Mouse (Mus musculus) MEL (cell line): ENCODE measurements at regions not wholly inside any gene's neighbourhood (a gene's known extent, or its start where the extent isn't known, plus 50 kb on each side); places are given as distances from the start of the nearest gene placed in this dataset.

ENCODE experiments used
- DNase-seq: peaks from one replicate; pipeline ENCODE4 v3.0.0; 2011; ENCODE audit warnings: low read depth, low spot score
- H3K27ac ChIP-seq: 2 replicates; pipeline ENCODE4 v1.5.1; 2012; ENCODE audit warnings: low read depth, mild to moderate bottlenecking, control low read depth, low read length, moderate library complexity; ENCODE audit not compliant: control insufficient read depth
- H3K27me3 ChIP-seq, 2 experiments: fragments of 150-350 bp in 1 of 2; sonication (generic) in 1 of 2; 2 replicates each; pipeline ENCODE4 v1.6.1; 2012; ENCODE audit warnings: low read length in 2 of 2, mild to moderate bottlenecking in 2 of 2, improper control_type of control experiment in 1 of 2, moderate library complexity in 1 of 2; ENCODE audit not compliant: insufficient read depth in 2 of 2, control insufficient read depth in 1 of 2
- H3K36me3 ChIP-seq, 2 experiments: 2 replicates each; pipeline ENCODE4 v1.6.1; 2012 to 2014; ENCODE audit warnings: low read length in 2 of 2, improper control_type of control experiment in 1 of 2, inconsistent platforms in 1 of 2, mild to moderate bottlenecking in 1 of 2; ENCODE audit not compliant: insufficient read depth in 2 of 2, control insufficient read depth in 1 of 2
- H3K4me1 ChIP-seq, 2 experiments: fragments of 150-350 bp in 1 of 2; sonication (generic) in 1 of 2; 2 replicates each; pipeline ENCODE4 v1.6.1; 2012; ENCODE audit warnings: low read length in 2 of 2, improper control_type of control experiment in 1 of 2, mild to moderate bottlenecking in 1 of 2; ENCODE audit not compliant: insufficient read depth in 2 of 2, control insufficient read depth in 1 of 2
- H3K4me3 ChIP-seq, 2 experiments: fragments of 150-350 bp in 1 of 2; sonication (generic) in 1 of 2; 2 replicates each; pipeline ENCODE4 v1.5.1; 2012; ENCODE audit warnings: low read depth in 2 of 2, low read length in 2 of 2, mild to moderate bottlenecking in 2 of 2, moderate library complexity in 2 of 2, control low read depth in 1 of 2, improper control_type of control experiment in 1 of 2; ENCODE audit not compliant: control insufficient read depth in 1 of 2, insufficient read depth in 1 of 2
- H3K79me2 ChIP-seq: 2 replicates; pipeline ENCODE4 v1.6.1; 2012; ENCODE audit warnings: mild to moderate bottlenecking, low read length, moderate library complexity; ENCODE audit not compliant: control insufficient read depth, poor library complexity, insufficient read depth
- H3K9ac ChIP-seq: 2 replicates; pipeline ENCODE4 v1.6.1; 2012; ENCODE audit warnings: low read depth, mild to moderate bottlenecking, control low read depth, low read length, moderate library complexity; ENCODE audit not compliant: control insufficient read depth, poor library complexity, severe bottlenecking
- H3K9me3 ChIP-seq: fragments of 150-350 bp; sonication (generic); replicated peaks from 2 replicates; pipeline ENCODE4 v1.6.1; 2012; ENCODE audit warnings: mild to moderate bottlenecking, low read length, improper control_type of control experiment, moderate library complexity; ENCODE audit not compliant: insufficient read depth
- CHD1 ChIP-seq: IDR thresholded peaks from 2 replicates; pipeline ENCODE4 v1.6.1; 2012; ENCODE audit warnings: low read depth, mild to moderate bottlenecking, inconsistent platforms, low read length, improper control_type of control experiment
- CTCF ChIP-seq, 3 experiments: IDR thresholded peaks in 2 of 3; conservative IDR thresholded peaks in 1 of 3; 2 replicates each; pipeline ENCODE4 v1.5.1; 2011 to 2012; ENCODE audit warnings: low read length in 3 of 3, low read depth in 2 of 3, mild to moderate bottlenecking in 2 of 3, improper control_type of control experiment in 1 of 3, inconsistent platforms in 1 of 3, mixed read lengths in 1 of 3, moderate library complexity in 1 of 3; ENCODE audit not compliant: control insufficient read depth in 1 of 3, insufficient read depth in 1 of 3, poor library complexity in 1 of 3, severe bottlenecking in 1 of 3
- E2F4 ChIP-seq: IDR thresholded peaks from 2 replicates; pipeline ENCODE4 v1.6.1; 2011; ENCODE audit warnings: low read depth, low read length, improper control_type of control experiment, borderline replicate concordance
- ELF1 ChIP-seq: IDR thresholded peaks from 2 replicates; pipeline ENCODE4 v1.6.1; 2014; ENCODE audit warnings: low read depth, mild to moderate bottlenecking, inconsistent platforms, low read length, improper control_type of control experiment, moderate library complexity
- GABPA ChIP-seq: IDR thresholded peaks from 2 replicates; pipeline ENCODE4 v1.6.1; 2012; ENCODE audit warnings: low read depth, mild to moderate bottlenecking, inconsistent platforms, low read length, improper control_type of control experiment, moderate library complexity
- HCFC1 ChIP-seq: IDR thresholded peaks from 2 replicates; pipeline ENCODE4 v1.6.1; 2012; ENCODE audit warnings: low read depth, mild to moderate bottlenecking, inconsistent platforms, low read length, improper control_type of control experiment, moderate library complexity
- JUND ChIP-seq: IDR thresholded peaks from 2 replicates; pipeline ENCODE4 v1.6.1; 2011; ENCODE audit warnings: low read depth, mild to moderate bottlenecking, improper control_type of control experiment, low read length
- MAFK ChIP-seq: IDR thresholded peaks from 2 replicates; pipeline ENCODE4 v1.6.1; 2011; ENCODE audit warnings: low read depth, mild to moderate bottlenecking, low read length, improper control_type of control experiment, borderline replicate concordance
- MAX ChIP-seq: IDR thresholded peaks from 2 replicates; pipeline ENCODE4 v1.6.1; 2011; ENCODE audit warnings: low read length, improper control_type of control experiment
- MAZ ChIP-seq: IDR thresholded peaks from 2 replicates; pipeline ENCODE4 v1.6.1; 2012; ENCODE audit warnings: low read depth, mild to moderate bottlenecking, inconsistent platforms, low read length, improper control_type of control experiment
- MXI1 ChIP-seq: IDR thresholded peaks from 2 replicates; pipeline ENCODE4 v1.6.1; 2011; ENCODE audit warnings: mild to moderate bottlenecking, low read depth, low read length, improper control_type of control experiment
- POLR2AphosphoS2 ChIP-seq: IDR thresholded peaks from 2 replicates; pipeline ENCODE4 v1.6.1; 2011; ENCODE audit warnings: low read length, improper control_type of control experiment
- POLR2AphosphoS5 ChIP-seq: IDR thresholded peaks from 2 replicates; pipeline ENCODE4 v1.6.1; 2012; ENCODE audit warnings: low read depth, borderline replicate concordance, mild to moderate bottlenecking, inconsistent platforms, low read length, moderate library complexity, mixed read lengths
- RAD21 ChIP-seq: IDR thresholded peaks from 2 replicates; pipeline ENCODE4 v1.6.1; 2011; ENCODE audit warnings: mild to moderate bottlenecking, low read depth, low read length, improper control_type of control experiment
- SIN3A ChIP-seq: IDR thresholded peaks from 2 replicates; pipeline ENCODE4 v1.6.1; 2012; ENCODE audit warnings: low read length, improper control_type of control experiment, inconsistent platforms
- TBP ChIP-seq: IDR thresholded peaks from 2 replicates; pipeline ENCODE4 v1.8.0; 2011; ENCODE audit warnings: low read depth, low read length, improper control_type of control experiment
- UBTF ChIP-seq: IDR thresholded peaks from 2 replicates; pipeline ENCODE4 v1.6.1; 2012; ENCODE audit warnings: low read depth, mild to moderate bottlenecking, inconsistent platforms, low read length, improper control_type of control experiment, moderate library complexity, borderline replicate concordance; ENCODE audit not compliant: insufficient read depth
- USF1 ChIP-seq: IDR thresholded peaks from 2 replicates; pipeline ENCODE4 v1.6.1; 2014; ENCODE audit warnings: low read depth, mild to moderate bottlenecking, inconsistent platforms, low read length, improper control_type of control experiment, moderate library complexity
- USF2 ChIP-seq, 2 experiments: IDR thresholded peaks; 2 replicates each; pipeline ENCODE4 v1.6.1; 2011 to 2012; ENCODE audit warnings: improper control_type of control experiment in 2 of 2, low read length in 2 of 2, borderline replicate concordance in 1 of 2, inconsistent platforms in 1 of 2, low read depth in 1 of 2, mild to moderate bottlenecking in 1 of 2; ENCODE audit not compliant: insufficient read depth in 1 of 2
- ZC3H11A ChIP-seq: IDR thresholded peaks from 2 replicates; pipeline ENCODE4 v1.6.1; 2012; ENCODE audit warnings: low read depth, mild to moderate bottlenecking, inconsistent platforms, low read length, improper control_type of control experiment

DNA sequence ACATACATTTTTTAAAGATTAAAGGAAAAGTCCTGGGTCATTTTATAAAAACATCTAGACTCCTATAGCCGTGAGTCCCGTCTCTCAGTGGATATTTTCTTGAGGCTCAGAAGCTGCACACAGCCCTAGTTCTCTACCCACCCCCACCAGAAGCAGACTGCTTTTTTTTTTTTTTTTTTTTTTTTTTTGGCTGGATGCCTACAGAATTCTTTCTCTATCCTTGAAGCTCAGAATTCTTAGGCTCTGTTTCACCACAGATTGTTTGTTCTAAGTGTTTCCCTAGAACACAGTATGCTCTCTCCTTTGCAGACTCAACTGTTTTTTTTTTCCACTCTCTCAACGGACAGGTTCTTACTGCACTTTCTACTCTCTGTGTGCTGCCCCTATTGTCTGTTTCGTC lies 191.3 kb upstream of the Myocd start:
- TF ChIP-seq TBP (no peak), MAFK (no peak), UBTF (no peak), MAZ (no peak), MAX (no peak), POLR2AphosphoS5 (no peak), HCFC1 (no peak), SIN3A (no peak), GABPA (no peak), USF1 (no peak), POLR2AphosphoS2 (no peak), CHD1 (no peak), CTCF (IDR thresholded peaks at IDR 0.05 in 2 of 3, conservative IDR thresholded peaks at IDR 0.05 in 1 of 3; ENCODE audit: control insufficient read depth in 1 of 3, insufficient read depth in 1 of 3, low read depth in 2 of 3, low read length in 3 of 3, poor library complexity in 1 of 3, severe bottlenecking in 1 of 3) (no peak), JUND (no peak), RAD21 (no peak)
- no peaks in the 10 kb centered on the region for H3K9me3 ChIP-seq
- no peaks in the 10 kb centered on the region for H3K27me3 ChIP-seq
- H3K79me2 ChIP-seq, result no peaks in the 10 kb centered on the region
- H3K36me3 ChIP-seq, result no peaks in the 10 kb centered on the region
- H3K4me1 ChIP-seq, result no peaks in the 10 kb centered on the region
- no peak for DNase-seq
- H3K9ac ChIP-seq, result no peak overlapping the region
- H3K27ac ChIP-seq, result no peak overlapping the region
- no peak overlapping the region for H3K4me3 ChIP-seq

DNA sequence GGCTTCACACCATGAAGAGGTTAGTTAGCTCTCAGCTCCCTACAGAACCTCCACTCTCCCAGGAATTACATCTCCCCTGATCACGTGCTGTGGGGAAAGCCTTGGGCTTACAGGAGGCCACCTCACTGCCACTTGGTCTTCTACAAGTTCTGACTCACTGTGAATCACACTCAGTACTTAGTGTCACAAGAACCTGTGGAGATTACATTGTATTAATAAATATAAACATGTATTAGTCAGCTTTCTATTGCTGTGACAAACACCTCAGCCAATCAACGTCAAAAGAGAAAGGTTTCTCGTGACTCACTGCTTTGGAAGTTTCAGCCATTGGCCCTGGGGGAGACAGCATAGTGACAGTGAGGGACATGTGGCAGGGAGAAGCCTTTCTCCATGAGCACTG lies 178.6 kb upstream of the Myocd start:
- no peaks in the 10 kb centered on the region for H3K36me3 ChIP-seq
- H3K9ac ChIP-seq, result no peak overlapping the region
- H3K4me1 ChIP-seq, result no peaks in the 10 kb centered on the region
- no peak overlapping the region for H3K4me3 ChIP-seq
- H3K27me3 ChIP-seq, result no peaks in the 10 kb centered on the region
- no peak for TF ChIP-seq RAD21
- no peak for TF ChIP-seq E2F4
- TF ChIP-seq POLR2AphosphoS5, result no peak
- TF ChIP-seq UBTF, result no peak
- no peak for TF ChIP-seq USF2 (IDR thresholded peaks at IDR 0.05; ENCODE audit: borderline replicate concordance in 1 of 2, insufficient read depth in 1 of 2, low read depth in 1 of 2, low read length in 2 of 2)
- no peak for TF ChIP-seq ZC3H11A
- no peak for TF ChIP-seq MXI1
- no peak for TF ChIP-seq GABPA
- no peak for TF ChIP-seq ELF1
- no peak for DNase-seq
- H3K27ac ChIP-seq, result no peak overlapping the region
- H3K9me3 ChIP-seq, result no peaks in the 10 kb centered on the region
- no peaks in the 10 kb centered on the region for H3K79me2 ChIP-seq
